Mouse (Mus musculus) kidney, adult 11 months (tissue): ENCODE measurements around the gene Wnt3.

ENCODE experiments used
- DNase-seq: peaks from one replicate; pipeline ENCODE4 v3.0.0; 2022

Gene Wnt3

DNA sequence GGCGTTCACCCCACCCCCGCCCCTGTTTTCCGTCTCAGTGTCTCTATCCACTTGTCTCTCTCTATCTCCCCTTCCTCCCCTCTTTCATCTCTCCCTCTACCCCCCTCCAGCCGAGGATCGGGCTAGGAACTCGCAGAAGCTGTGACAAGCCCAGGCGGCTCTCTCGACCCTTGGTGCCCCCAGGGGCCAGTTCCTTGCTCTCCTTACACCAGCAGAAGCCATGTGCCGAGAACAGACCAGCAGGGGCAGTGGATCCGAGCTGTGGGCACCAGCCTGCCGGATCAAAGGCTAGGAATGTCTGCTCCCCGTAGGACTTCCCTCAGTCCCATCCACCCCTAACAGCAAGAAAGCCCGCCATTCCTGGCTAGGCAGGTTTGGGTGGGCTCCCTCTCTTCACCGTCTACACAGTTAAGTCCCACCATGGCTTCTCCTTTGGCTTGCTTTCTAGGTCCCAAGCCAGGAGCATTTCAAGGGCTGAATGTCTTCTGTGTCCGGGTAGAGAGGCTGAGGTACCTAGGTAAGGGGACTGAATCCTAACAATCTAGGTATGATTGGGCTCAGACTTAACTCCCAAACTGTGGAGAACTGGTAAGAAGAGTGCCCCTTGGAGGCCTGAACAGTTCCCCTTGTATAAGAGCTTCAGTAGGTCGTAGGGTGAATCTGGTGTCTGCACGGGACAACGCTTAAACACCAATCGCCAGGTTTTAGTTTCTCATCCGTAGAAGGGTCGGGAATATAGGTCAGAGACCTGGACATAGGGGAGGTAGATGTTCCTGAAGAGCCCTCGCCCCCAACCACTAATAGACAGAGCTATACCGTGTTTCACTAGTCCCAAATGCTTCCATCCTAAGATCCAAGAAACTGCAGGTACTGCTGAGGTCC is 1.2 kb upstream of the Wnt3 start:
- no peak for DNase-seq

DNA sequence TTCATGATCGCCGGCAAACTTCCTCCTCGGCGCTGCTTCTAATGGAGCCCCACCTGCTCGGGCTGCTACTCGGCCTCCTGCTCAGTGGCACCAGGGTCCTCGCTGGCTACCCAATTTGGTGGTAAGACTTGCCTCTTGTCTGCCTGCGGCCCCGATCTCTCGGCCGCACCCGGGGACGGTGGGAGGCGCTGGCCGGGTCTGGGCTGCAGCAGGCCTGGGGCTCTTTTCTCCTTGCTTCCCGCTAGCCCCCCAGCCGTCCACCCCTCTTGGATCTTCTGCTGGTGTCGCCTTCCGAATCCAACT is 229 bp downstream of the Wnt3 start:
- DNase-seq = no peak

DNA sequence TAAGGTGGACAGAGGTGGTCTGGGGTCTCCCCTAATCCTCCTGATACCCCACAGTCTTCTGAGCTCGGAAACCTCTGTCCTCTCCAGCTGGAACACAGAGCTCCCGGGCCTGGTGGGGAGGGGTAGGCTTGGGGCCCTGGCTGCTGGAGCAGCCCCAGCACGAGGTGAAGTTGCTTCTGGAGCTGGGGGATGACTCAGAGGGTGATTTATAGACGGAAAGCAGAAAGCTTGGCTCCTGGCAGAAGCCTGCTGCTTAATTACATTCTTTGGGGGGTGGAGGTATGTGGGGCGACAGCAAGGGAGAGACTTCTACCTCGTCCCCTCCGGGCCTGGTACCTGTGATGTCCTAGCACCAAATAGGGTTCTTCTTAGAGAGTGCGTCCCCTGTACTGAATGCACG is 6.2 kb downstream of the Wnt3 start:
- DNase-seq = no peak

DNA sequence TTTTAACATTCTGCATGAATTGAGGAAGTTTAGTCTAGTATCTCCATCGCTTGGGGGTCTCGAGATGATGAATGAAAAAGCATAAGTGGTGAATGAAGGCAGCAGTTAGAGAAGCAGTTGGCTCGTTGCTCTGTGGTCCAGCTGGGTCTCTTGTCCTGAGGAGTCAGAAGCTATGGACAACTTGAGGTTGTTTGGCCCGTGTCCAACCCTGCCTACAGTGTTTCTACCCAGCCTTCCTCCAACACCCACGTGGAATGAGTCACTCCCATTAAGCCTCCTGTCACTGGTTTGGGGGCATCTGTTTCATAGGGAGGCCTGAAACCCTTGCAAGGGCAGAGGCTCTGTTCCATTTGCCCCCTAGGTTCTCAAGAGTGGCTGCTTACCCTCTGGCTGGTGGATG is 16.0 kb downstream of the Wnt3 start:
- DNase-seq = no peak

DNA sequence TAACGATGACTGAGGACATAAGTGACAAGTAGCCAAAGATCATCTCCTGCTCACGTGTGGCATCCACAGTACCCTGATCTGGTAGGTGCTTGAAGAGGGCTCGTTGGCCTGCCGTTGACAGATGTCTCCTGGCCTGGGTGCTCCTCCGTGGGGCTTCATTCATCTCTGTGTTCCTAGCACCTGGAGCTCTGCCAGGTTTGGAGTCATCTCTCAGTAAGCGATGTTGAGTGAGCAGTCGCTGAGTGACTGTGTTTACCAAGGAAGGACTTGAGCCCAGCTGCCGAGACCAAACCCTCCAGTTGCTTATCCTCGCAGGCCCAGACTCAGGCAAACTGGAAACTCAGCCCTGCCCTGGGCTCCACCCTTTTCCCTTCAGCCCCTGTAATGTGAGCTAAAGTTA is 27.2 kb downstream of the Wnt3 start:
- DNase-seq = no peak

DNA sequence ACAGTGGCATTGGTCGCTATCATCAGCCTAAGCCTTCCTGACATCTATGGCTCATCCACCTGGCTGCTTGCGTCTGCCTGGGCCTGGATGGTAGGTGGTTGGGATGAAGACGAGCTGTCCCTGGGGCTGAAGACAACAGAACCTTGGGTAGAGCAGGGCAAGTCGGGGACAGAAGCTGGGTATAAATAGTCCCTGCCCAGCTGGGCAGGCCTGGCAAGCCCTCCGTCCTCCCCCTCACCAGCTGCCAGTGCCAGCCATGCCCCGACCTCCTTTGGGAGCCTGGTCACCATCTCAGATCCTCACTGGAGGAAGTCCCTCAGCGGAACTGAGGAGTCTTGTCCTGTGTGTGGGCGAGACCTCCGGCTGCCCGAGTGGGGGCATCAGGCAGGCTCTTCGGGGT is 30.2 kb downstream of the Wnt3 start:
- DNase-seq = no peak

DNA sequence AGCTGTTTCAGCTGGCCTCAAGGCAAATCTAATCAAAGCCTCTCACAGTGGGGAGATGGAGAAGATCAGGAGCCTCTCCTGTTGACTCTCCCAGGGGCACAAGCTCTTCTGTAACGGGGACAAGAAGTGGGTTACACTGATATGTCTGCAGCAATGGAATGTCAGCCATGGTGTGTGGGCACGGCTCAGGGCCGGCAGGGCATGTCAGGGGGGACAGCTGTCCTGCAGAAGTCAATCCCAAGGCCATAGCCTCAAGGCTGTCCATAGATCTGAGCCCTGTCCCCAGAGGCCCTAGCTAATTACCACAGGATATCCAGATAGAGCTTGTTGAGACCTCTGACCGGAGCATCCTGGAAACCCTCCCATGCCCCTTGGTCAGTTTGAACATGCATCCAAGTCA is 30.9 kb downstream of the Wnt3 start:
- DNase-seq = no peak

DNA sequence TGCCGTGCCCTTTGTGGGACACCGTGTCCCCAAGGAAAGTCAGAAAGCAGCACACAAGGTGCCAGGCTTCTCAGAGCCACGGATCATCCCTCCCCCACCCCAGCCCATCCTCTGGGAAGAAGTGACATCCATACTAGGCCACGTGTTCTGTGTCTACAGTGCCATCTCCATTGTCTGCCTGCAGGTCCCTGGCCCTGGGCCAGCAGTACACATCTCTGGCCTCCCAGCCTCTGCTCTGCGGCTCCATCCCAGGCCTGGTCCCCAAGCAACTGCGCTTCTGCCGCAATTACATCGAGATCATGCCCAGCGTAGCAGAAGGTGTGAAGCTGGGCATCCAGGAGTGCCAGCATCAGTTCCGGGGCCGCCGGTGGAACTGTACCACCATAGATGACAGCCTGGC is 34.0 kb downstream of the Wnt3 start:
- no peak for DNase-seq

DNA sequence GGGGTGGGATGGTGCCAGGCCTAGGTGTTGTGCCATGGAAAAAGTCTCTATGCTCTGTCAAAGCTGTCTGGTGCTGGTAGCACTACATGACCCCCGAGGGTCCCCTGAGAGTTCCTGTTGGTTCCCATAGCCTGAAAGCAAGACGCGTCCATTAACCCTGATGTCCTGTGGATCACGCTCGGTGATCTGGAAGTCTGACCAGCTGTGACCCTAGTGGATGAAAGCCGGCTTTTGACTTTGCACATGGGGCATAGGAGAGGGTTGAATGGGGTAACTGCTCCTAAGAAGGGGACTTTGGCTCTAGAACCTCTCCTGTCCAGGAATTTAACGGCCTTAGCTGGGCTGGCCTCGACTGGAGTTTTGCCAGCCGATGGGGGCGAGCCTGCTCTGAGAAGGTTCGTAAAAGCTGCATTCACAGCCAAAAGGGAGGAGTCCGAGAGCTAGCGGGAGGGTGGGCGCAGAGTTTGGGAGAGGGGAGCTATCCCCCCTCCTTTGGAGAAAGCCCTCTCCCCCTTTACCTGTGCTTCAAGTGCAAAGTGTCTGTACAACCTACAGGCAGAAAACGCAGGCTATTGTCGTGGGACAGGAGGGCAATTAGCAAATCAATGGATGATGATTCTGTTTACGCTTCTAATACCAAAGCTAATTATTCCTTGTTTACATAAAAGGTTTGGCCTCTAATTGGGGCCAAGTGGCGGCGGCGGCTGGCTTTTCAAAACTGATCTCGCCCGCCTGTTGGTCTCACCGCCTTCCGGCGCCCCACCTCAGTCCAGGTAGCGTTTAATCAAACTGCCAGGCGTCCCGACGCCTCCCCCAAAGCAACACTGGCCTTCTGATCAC is 35.0 kb downstream of the Wnt3 start:
- DNase-seq = no peak

DNA sequence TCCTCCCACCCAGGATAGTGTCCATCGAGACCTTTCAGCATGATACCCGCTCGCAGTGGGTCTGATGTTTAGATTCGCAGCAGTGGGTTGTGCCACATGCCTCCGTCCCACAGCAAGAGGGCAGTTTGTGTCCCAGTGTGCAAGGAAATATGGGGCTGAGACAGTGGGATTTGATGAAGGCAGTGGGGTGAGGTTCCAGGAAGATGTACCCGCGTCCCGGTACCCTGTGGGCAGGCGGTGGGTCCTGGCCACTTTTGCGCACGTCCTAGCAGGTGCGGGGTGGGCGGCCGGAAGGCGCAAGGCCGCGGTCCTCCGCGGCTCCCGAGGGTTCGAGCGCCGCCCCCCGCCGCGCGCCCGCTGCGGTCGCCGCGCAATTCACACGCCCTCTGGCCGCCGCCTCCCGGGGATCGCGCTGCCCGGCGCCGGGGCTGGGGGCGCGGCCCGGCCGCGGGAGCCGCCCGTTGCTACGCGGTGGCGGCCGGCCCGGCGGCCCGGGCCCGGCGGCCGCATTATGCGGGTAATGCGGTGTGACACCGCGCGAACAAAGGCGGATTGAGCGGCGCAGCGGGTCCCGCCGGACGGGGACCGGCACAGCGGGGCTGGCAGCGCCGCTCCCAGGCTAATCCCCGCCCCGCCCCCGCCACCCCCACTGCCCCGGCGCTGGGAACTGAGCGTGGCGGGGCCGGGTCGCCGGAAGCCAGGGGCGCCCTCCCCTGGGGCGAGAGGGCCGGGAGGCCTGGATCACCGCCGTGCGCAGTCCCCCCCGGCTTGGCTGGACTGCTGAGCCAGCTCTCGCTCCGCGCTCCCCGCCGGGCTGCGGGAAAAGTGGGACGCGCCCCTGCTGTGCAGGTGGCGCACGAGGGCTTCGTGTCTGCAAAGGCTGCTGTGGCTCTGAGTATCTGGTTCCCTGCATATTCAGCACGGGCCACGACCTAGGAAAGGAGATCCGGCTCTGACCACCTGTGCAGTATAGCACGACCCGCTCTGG is 36.0 kb downstream of the Wnt3 start:
- DNase-seq = no peak

DNA sequence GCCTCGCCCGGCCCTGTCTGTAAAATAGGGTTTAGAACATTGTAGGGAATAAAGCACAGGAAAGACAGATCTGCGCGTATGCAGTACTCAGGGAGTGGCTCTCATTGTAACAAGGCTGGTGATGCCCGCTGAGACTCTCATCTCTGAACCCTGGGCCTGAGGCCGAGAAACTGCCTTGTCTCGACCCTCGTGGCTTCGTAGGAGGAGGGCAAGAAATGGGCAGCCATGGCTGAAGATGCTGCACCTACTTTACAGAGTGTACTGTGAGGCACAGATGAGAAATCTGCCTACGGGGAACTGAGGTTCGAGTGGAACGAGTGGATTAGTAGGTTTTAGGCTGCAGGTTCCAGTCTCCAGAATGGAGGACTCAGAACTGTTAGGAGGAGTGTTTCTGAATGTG is 36.7 kb downstream of the Wnt3 start:
- no peak for DNase-seq

DNA sequence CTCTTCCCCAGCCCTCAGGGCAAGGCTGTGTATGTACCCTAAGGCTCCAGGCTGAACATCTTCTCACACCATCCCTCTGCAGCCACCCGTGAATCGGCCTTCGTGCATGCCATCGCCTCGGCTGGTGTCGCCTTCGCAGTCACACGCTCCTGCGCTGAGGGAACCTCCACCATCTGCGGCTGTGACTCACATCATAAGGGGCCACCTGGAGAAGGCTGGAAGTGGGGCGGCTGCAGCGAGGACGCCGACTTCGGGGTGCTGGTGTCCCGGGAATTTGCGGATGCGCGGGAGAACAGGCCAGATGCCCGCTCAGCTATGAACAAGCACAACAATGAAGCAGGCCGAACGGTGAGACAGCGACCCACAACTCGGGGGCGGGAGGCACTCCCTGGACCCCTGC is 37.3 kb downstream of the Wnt3 start:
- no peak for DNase-seq

DNA sequence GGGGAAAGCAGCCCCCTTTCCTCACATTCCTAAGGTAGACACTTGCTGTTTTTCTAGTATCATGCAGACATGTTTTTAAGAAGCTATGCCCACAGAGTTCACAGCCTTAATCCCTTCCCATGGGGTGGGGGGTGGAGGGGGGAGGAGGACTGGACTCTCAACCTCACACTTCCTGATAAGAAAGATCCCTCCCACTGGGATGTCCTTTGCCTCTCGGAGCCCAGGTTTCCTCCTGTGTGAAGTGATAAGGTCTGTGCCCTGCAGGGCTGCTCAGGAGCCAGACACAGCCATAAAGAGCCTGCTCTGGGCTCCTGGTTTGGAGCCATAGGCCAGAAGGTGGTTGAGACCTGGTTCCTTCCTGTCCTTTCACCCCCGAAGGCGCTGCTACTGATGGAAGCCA is 40.9 kb downstream of the Wnt3 start:
- DNase-seq = no peak

DNA sequence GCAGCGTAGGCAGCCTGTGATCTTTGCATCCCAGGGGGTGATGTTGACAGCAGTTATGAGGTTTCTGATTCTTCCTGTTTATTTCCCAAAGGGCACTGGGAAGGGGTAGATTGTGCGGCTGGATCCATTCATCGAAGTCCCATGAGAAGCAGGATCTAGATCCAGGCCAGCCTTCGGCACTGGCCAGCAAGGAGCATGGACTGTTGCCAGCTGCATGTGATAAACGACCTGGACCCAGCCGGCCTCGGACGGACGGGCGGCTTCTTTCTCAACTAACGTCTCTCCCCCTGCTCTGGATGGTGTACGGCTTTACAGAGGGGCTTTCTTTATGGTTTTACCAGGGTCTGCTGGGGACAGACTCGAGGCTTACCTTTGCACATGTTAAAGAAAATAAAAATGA is 42.0 kb downstream of the Wnt3 start:
- DNase-seq = no peak

DNA sequence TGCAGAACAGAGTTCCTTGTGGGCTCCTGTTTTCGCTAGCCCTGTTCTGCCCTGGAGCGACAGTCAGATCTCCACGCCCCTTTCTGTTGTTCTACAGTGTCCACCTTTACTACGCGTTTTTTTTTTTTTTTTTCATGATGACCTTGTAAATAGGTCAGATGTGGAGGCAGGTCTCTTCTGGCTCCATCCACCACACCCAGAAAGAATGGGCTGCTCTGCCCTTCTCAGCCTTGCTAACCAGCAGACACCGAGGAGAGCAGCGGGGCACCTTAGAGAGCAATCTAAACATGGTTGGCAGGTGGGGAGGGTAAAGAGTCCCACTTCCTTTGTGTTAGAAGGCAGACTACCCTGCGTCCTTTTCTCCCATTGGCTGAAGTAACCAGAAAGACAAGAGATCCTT is 42.8 kb downstream of the Wnt3 start:
- no peak for DNase-seq

DNA sequence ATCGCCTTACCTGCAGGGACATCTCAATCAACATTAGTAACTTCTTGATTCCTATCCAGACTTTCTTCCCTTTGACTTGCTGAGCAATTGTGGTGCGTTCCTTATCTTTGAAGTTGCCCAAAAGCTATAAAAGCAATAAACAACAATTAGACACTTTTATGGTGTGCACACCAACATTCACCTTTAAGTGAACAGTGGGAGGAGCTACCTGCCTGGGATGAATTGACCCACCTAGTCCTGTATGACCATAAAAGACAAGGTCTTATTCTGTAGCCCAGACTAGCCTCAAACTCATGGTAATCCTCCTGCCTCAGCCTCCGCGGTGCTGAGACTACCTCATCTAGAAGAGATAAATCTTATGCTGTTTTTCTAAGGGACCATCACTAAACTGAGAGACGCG is 53.3 kb downstream of the Wnt3 start:
- no peak for DNase-seq

DNA sequence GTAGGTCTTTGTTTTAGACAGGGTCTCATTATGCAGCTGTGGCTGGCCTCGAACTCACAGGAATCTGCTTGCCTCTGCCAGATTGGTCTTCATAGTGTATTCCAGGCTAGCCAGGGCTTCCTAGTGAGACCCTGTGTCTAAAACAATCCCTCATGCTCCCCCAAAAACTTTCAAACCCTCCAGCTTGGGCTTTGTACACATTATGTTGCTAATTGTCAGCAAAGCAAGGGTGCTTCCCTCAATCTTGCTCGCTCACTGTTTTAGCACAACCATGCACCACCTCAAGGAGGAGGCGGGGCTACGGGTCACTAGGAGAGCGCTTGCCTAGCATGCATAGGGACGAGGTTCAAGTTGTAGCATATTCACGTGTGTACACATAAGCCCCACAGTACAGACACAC is 54.9 kb downstream of the Wnt3 start:
- DNase-seq = no peak

DNA sequence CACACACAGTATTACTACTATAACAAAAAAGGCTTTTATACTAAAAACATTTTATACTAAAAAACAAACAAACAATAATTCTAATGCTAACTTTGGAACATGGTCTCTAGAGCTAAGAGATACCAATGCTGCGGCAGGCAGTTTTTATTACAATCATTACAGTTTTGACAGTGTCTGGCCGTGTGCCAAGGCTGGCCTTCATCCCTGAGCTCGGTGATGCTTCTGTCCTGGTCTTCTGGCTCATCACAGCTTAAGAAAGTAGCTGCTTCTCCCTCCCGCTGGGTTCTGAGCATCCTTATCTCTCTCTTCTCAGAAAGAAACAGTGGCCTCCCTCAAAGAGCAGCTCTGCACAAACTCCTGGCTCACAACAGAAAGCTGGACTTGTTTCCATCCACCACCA is 56.0 kb downstream of the Wnt3 start:
- no peak for DNase-seq

DNA sequence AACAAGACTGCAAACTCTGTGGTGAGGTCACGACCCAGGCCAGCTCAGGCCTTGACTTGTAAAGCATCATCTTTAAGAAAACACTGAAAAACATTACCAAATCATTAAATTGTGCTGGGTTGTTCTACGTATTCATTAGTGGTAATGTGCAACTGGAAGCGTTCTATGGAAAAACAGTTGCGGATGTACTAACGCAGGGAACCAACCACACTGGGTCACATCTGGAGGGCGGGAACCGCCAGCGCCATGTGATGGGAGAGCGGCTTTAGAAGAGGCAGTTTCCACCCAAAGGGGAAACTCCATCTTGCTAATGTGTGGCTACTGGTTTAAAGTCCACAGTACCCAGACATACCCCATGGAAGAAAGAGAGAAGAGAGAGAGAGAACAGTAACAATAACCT is 56.5 kb downstream of the Wnt3 start:
- no peak for DNase-seq

DNA sequence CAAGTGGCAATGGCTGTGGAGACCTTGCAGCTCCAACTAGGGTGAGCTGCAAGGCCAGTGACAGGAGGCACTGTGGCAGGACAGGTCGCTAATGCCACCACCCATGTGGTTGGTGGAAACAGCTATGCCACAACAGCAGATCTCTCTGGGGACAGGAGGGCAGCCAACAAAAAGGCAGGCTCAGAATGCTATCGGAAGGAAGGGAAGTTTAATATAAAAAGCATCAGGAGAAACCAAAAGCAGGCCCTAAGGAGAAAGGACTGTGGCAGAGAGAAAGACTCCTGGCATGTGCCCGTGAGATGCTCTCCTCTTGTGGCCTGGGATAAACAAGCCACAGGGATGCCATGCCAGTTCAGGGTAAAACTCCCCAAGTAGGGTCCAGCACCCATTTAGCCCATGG is 57.8 kb downstream of the Wnt3 start:
- no peak for DNase-seq

DNA sequence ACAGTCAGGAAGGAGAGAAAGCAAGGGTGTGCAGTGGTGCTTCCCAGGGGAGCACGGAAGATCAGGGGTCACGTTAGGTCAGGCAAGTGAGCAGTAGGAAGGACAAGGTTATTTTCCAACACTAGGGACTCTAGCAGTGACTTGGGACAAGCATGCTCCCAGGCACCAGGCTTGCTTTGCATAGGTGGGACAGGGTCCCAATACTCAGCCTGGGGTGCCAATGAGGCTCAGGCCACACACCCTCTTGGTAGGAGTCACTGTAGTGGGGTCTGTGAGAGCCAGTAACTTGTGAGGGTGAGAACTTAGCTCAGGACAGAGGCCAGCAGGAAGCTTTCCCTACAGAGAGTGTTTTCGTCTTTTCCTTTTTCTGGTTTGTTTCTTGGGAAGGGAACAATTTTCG is 58.4 kb downstream of the Wnt3 start:
- no peak for DNase-seq

DNA sequence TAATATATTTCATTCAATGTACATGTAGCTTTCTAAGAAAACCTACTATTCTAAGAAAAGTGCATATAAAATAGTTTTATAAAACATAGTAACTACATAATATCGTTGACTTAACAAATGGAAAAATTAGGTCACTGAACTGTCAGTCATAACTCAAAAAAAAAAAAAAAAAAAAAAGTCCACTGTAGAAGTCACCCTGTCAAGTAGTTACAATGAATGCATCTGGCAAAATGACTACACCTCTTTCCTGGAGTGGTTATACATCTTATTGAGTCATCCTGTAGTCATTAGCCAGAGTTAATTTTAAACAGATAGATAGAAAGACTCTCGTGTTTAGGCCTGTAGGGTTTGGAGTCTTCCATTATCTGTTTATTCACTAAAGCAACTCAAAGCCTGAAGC is 65.0 kb downstream of the Wnt3 start:
- DNase-seq = no peak

DNA sequence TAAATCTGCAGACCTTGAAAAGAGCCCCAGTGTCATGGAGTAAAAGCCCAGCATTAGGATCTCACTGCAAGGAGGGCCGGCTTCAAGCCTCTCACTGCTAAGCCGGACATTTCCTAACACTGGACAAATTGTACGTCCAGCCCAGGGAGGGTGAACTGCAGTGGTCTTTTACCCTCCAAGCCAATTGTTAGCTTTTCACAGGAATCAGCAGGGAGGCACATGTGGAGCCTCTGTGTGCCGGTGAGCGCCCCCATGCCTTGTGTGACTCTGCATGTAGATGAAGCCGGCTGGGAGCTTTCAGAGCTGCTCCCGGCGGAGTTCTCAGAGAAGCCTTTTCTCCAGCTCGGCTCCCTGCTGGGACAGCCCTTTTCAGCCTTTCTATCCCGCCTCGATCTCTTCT is 66.9 kb downstream of the Wnt3 start:
- DNase-seq = no peak
